Mouse (Mus musculus): Measurements from ENCODE around the gene Nkd2.

- no peak for TF ChIP-seq CTCF (conservative IDR thresholded peaks at IDR 0.05; ENCODE audit: insufficient read depth, insufficient read length, low read depth, low read length)
- no peak for TF ChIP-seq POLR2A (IDR thresholded peaks at IDR 0.05; ENCODE audit: low read depth, low read length)
These were observed 42.5 kb downstream of the Nkd2 start for GRCm38 (mm10) chr13:73804914-73805313.

All from kidney, adult 2 months (tissue).